Mouse (Mus musculus) liver, postnatal 0 days (tissue): ENCODE measurements around the gene Mia2. TPM values are rescaled to one million over a fixed set of nuclear protein-coding genes. Genes with fewer than 3 reads are reported as not detected.

Source experiments
- ATAC-seq: fragments of 200-750 bp; cut with Nextera tagmentation; 2 replicates; pipeline ENCODE4 v1.8.0; 2017; ENCODE audit warnings: mild to moderate bottlenecking, moderate library complexity
- DNase-seq: peaks from one replicate; pipeline ENCODE4 v3.0.0-alpha.2; 2016
- H3K27ac ChIP-seq: fragments of 300-500 bp; sonication (generic); 2 replicates; pipeline ENCODE4 v1.5.1; 2014; ENCODE audit warnings: antibody characterized with exemption, moderate library complexity, mild to moderate bottlenecking, low read depth
- H3K27me3 ChIP-seq: fragments of 300-500 bp; sonication (generic); 2 replicates; pipeline ENCODE4 v1.6.1; 2014; ENCODE audit warnings: low read length, control low read depth, mixed read lengths; ENCODE audit not compliant: insufficient read depth
- H3K36me3 ChIP-seq: fragments of 300-500 bp; sonication (generic); replicated peaks from 2 replicates; pipeline ENCODE4 v1.6.1; 2014; ENCODE audit warnings: mild to moderate bottlenecking, control low read depth, low read length, moderate library complexity, mixed read lengths; ENCODE audit not compliant: insufficient read depth
- H3K4me1 ChIP-seq: fragments of 300-500 bp; sonication (generic); 2 replicates; pipeline ENCODE4 v1.6.1; 2014; ENCODE audit warnings: antibody characterized with exemption, mild to moderate bottlenecking, control low read depth; ENCODE audit not compliant: insufficient read depth
- H3K4me2 ChIP-seq: fragments of 300-500 bp; sonication (generic); 2 replicates; pipeline ENCODE4 v1.6.1; 2014; ENCODE audit warnings: low read depth, mild to moderate bottlenecking, low read length, moderate library complexity, mixed read lengths
- H3K4me3 ChIP-seq: fragments of 300-500 bp; sonication (generic); 2 replicates; pipeline ENCODE4 v1.5.1; 2014; ENCODE audit warnings: low read depth, low read length
- H3K9ac ChIP-seq: fragments of 300-500 bp; sonication (generic); replicated peaks from 2 replicates; pipeline ENCODE4 v1.6.1; 2014; ENCODE audit warnings: mild to moderate bottlenecking, moderate library complexity
- H3K9me3 ChIP-seq: fragments of 300-500 bp; sonication (generic); 2 replicates; pipeline ENCODE4 v1.6.1; 2016; ENCODE audit warnings: mild to moderate bottlenecking, control low read depth, low read length, mixed read lengths
- CTCF ChIP-seq: sonication (generic); IDR thresholded peaks from 2 replicates; pipeline ENCODE4 v1.5.1; 2016; ENCODE audit warnings: antibody characterized with exemption, low read depth
- EP300 ChIP-seq: IDR thresholded peaks from 2 replicates; pipeline ENCODE4 v1.6.1; 2016; ENCODE audit warnings: antibody characterized with exemption, low read depth, mild to moderate bottlenecking
- WGBS: fragments of 180-500 bp; shearing (Covaris S2); extraction: QIAGEN DNeasy Blood & Tissue Kit; methylation state at CpG from one replicate; pipeline ENCODE4 v1.1.7; 2014; ENCODE audit not compliant: insufficient replicate concordance; 5-methylcytosine and 5-hydroxymethylcytosine counted together
- polyA plus RNA-seq: library from polyadenylated mRNA; unstranded; fragments of >200 nt; fragmentation: Nextera tagmentation; extraction: Ambion mirVana; gene quantifications from 2 replicates; pipeline ENCODE4 v1.2.1, GENCODE M21; 2015

Mia2 gene
- polyA plus RNA-seq, 1 experiment from 2014 or later = 74.3 TPM

GRCm38 (mm10) chr12:59131578-59131946, 36.0 kb downstream of the Mia2 start:
- no peak; the same call in 1 of the 2 replicates for ATAC-seq

DNA sequence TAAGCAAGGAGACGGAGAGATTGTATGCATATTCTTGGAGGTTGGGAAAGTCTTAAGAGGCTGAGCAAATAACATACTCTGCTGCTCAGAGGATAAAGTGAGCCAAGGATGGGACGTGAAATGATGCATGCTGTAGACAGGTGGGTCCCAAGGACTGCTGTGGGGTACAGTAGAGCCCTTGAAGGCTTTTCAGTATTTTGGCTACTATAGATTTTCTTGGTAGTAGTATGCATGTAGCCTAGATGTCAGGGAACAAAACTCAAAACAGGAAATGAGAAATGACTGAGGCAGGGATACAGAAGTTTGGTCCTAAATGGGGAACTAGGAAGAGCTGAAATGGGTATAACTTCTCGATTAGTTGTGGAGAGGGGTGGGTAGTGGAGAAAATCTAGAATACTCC, 36.9 kb downstream of the Mia2 start:
- H3K4me1 ChIP-seq = peaks cover 28% of the 10 kb centered on the region

More at GRCm38 (mm10) chr12:59131578-59131946, 36.0 kb downstream of the Mia2 start:
- no peak for TF ChIP-seq EP300
- Histone ChIP-seq H3K27ac (peak overlapping the region; percentile 99), H3K36me3 (peaks cover 6% of the 10 kb centered on the region), H3K9me3 (no peaks in the 10 kb centered on the region), H3K27me3 (no peaks in the 10 kb centered on the region), H3K4me2 (peak overlapping the region; percentile 96), H3K9ac (peak overlapping the region; percentile 88), H3K4me1 (peaks cover 28% of the 10 kb centered on the region), H3K4me3 (peak overlapping the region; percentile 80)
- WGBS = under 1% methylated on average over 18 of the region's 30 CpGs
- no peak for DNase-seq

DNA sequence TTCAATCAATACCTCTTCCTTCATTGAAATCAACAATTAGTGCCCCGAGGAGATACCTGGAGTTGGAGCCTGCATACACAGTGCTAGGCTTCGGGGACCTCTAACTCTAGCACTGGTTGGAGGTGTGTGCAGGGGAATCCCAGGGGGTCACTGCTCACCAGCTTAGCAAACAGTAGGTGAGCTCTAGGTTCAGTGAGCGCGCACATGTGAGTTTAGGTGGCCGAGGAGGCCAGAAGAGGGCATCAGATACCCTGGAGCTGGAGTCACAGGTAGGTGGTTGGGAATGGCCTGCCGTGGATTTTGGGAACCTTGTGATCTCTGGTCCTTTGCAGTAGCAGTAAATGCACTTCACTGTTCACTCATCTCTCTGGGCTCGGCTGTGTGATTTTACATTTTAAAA, 37.3 kb downstream of the Mia2 start:
- ATAC-seq (no peak), DNase-seq (peak; percentile 31)
- no peaks in the 10 kb centered on the region for H3K27me3 ChIP-seq
- H3K36me3 ChIP-seq = peaks cover 14% of the 10 kb centered on the region
- H3K9ac ChIP-seq = peak overlapping the region; percentile 88
- peak overlapping the region; percentile 50; the same call in 1 of the 2 replicates for H3K27ac ChIP-seq
- TF ChIP-seq EP300 = no peak
- TF ChIP-seq CTCF = peak; percentile 46
- H3K9me3 ChIP-seq = no peaks in the 10 kb centered on the region
- peak overlapping the region; percentile 96 for H3K4me2 ChIP-seq
- 51% methylated on average over 7 of the region's 7 CpGs for WGBS
- peak overlapping the region; percentile 80 for H3K4me3 ChIP-seq
- H3K4me1 ChIP-seq = peaks cover 28% of the 10 kb centered on the region

More for the DNA sequence above, 36.9 kb downstream of the Mia2 start:
- H3K4me2 ChIP-seq = peak overlapping the region; percentile 96
- peaks cover 11% of the 10 kb centered on the region for H3K36me3 ChIP-seq
- DNase-seq = peak; percentile 12
- H3K9me3 ChIP-seq = no peaks in the 10 kb centered on the region
- WGBS = 17% methylated on average over 3 of the region's 3 CpGs
- H3K27ac ChIP-seq = peak overlapping the region; percentile 99
- no peak for ATAC-seq
- H3K27me3 ChIP-seq = no peaks in the 10 kb centered on the region
- peak overlapping the region; percentile 80 for H3K4me3 ChIP-seq
- no peak for TF ChIP-seq EP300
- no peak for TF ChIP-seq CTCF
- H3K9ac ChIP-seq = peak overlapping the region; percentile 88

GRCm38 (mm10) chr12:59133437-59133999, 37.9 kb downstream of the Mia2 start:
- peaks cover 17% of the 10 kb centered on the region for H3K36me3 ChIP-seq
- 44% methylated on average over 10 of the region's 10 CpGs for WGBS
- H3K27me3 ChIP-seq = no peaks in the 10 kb centered on the region
- peaks cover 28% of the 10 kb centered on the region for H3K4me1 ChIP-seq
- peak overlapping the region; percentile 96 for H3K4me2 ChIP-seq
- H3K27ac ChIP-seq = peak overlapping the region; percentile 50; the same call in 1 of the 2 replicates
- H3K9ac ChIP-seq = no peak overlapping the region
- peak overlapping the region; percentile 80 for H3K4me3 ChIP-seq
- no peak for ATAC-seq
- no peaks in the 10 kb centered on the region for H3K9me3 ChIP-seq
- no peak for TF ChIP-seq CTCF
- no peak for TF ChIP-seq EP300
- DNase-seq = no peak

DNA sequence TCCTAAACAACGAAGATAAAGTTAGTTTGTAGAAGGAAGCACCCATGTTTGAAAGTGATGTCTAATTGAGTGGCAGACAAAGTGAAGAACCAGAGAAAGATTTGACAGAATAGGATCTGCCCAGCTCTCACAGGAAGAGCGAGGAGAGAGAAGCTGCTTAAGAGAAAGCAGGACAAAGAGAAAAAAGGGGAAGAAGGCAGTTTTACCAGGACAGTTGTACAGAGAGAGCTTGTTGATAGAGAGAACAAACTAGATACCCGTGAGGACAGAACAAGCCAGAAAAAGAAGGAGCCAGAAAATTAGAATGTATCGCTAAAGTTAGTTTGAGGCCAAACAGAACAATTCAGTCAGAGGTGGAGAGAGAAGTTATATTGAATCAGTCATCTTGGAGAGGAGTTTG, 39.5 kb downstream of the Mia2 start:
- Histone ChIP-seq H3K4me3 (no peak overlapping the region), H3K4me2 (peak overlapping the region; percentile 53; the same call in 1 of the 2 replicates), H3K27ac (peak overlapping the region; percentile 55), H3K36me3 (peaks cover 30% of the 10 kb centered on the region), H3K4me1 (peaks cover 25% of the 10 kb centered on the region), H3K9me3 (no peaks in the 10 kb centered on the region), H3K27me3 (no peaks in the 10 kb centered on the region), H3K9ac (peak overlapping the region; percentile 23; the same call in 1 of the 2 replicates)
- 87% methylated on average over 4 of the region's 4 CpGs for WGBS
- no peak for DNase-seq
- no peak for ATAC-seq
- TF ChIP-seq CTCF (no peak), EP300 (no peak)

DNA sequence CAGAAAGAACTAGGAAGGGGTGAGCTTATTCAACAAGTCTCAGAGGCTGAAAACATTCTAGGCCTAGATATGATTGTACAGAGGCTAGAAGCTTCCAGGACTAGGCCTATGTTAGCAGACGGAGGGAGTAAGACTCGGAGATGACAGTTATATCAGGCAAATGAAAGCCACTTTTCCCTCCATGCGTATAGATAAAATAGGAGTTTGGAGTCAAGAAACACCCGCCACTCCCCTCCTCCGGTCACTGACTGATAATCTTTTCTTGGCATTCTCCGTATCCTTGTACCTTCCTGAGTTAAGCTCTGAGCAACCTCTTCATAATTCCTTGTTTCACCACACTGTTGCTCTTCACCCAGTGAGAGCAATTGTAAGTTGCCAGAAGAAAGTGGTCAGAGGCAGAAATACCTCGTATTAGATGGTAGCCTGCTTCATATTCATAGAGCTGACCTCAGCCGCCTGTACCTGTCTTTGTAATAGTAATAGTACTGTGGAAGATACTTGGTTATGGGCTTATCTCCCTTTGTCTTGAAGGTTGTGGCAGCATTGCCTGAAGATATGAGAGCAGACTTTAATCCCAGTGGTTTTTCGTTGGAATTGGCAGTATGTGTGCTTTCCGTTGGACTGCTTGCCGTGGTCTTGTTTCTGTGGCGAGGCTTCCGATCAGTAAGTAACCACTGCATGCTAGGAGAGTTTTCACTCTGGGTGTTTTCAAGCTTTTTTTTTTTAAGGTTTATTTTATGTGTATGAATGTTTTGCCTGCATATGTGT, 40.1 kb downstream of the Mia2 start:
- Histone ChIP-seq H3K4me1 (peaks cover 25% of the 10 kb centered on the region), H3K4me3 (peak overlapping the region; percentile 3; the same call in 1 of the 2 replicates), H3K9me3 (no peaks in the 10 kb centered on the region), H3K27ac (peak overlapping the region; percentile 55), H3K27me3 (no peaks in the 10 kb centered on the region), H3K9ac (peak overlapping the region; percentile 23; the same call in 1 of the 2 replicates), H3K36me3 (peaks cover 35% of the 10 kb centered on the region), H3K4me2 (peak overlapping the region; percentile 53)
- 64% methylated on average over 13 of the region's 13 CpGs for WGBS
- ATAC-seq (no peak), DNase-seq (no peak)
- TF ChIP-seq EP300 (no peak), CTCF (no peak)
